ENCODE assay signal across 18 mouse cellular contexts in genomic region chr8:13156327-13157097, GRCm38 (mm10). TPM values are rescaled to one million over a fixed set of nuclear protein-coding genes. Genes with fewer than 3 reads are reported as not detected.
DNase-seq lines count a peak whose midpoint lies in the region; ATAC-seq lines count a peak whose summit lies in the region.
"Had no signal": no experiment of that assay in that cellular context is flagged by ENCODE, and none has a peak within 500 bp of the region (broad histone marks: within the 10 kb centered on the region; RNA-seq: fewer than 3 reads in every experiment).

No protein-coding gene starts in this region.

- no peak overlapping the region for H3K27ac ChIP-seq in midbrain, embryonic 11.5 days (ENCODE audit: low read depth, low read length)
- H3K27ac ChIP-seq in midbrain, embryonic 14.5 days (replicated peaks; ENCODE audit: low read depth, low read length) = no peak overlapping the region
- H3K27ac ChIP-seq: hindbrain, embryonic 14.5 days; limb, embryonic 15.5 days; midbrain, embryonic 13.5 days had no signal

- H3K27me3 ChIP-seq in midbrain, embryonic 11.5 days (ENCODE audit: control insufficient read depth, insufficient read depth, low read length) = no peaks in the 10 kb centered on the region
- no peaks in the 10 kb centered on the region for H3K27me3 ChIP-seq in midbrain, embryonic 14.5 days (ENCODE audit: control insufficient read depth, insufficient read depth, low read length)
- H3K27me3 ChIP-seq: limb, embryonic 15.5 days; midbrain, embryonic 13.5 days had no signal

- no peak for ATAC-seq in midbrain, embryonic 11.5 days (ENCODE audit: low FRiP score)
- no peak for ATAC-seq in midbrain, embryonic 14.5 days (ENCODE audit: low FRiP score, low TSS enrichment)
- no peak for ATAC-seq in inflammation-experienced regulatory T-cells, adult 6 months
- ATAC-seq: forebrain, postnatal 0 days; liver, postnatal 0 days; midbrain, embryonic 13.5 days had no signal

- DNase-seq in gastrocnemius, adult 8-10 months (ENCODE audit: low spot score in 2 of 2) = peak; percentile 63 to 75
- no peak for DNase-seq in gastrocnemius, postnatal 4 days (ENCODE audit: low spot score in 2 of 2)
- peak; percentile 47 for DNase-seq in midbrain, embryonic 11.5 days (ENCODE audit: low spot score, missing footprints)
- DNase-seq in midbrain, embryonic 14.5 days = no peak
- DNase-seq in left cerebral cortex, postnatal 14 days (ENCODE audit: low spot score in 2 of 2) = peak; percentile 44 to 78
- DNase-seq in ovary, postnatal 36 days (ENCODE audit: low spot score) = no peak
- DNase-seq: B cell, adult 2 months; cerebellum, postnatal 36 days; forebrain, postnatal 0 days; kidney, adult 2 months; kidney, postnatal 4 days; liver, postnatal 0 days; lung, postnatal 4 days; thymus, postnatal 25 days had no signal

- no peak overlapping the region for H3K4me2 ChIP-seq in midbrain, embryonic 11.5 days
- no peak overlapping the region for H3K4me2 ChIP-seq in midbrain, embryonic 14.5 days (ENCODE audit: low read length)
- H3K4me2 ChIP-seq: hindbrain, embryonic 14.5 days; limb, embryonic 15.5 days; midbrain, embryonic 13.5 days had no signal

- WGBS in midbrain, embryonic 11.5 days = 76% methylated on average over 12 of the region's 12 CpGs
- 76% methylated on average over 12 of the region's 12 CpGs for WGBS in midbrain, embryonic 14.5 days

- intact Hi-C loops in left cerebral cortex, postnatal 14 days (cut with DNase I) = no loop called here

- no peaks in the 10 kb centered on the region for H3K9me3 ChIP-seq in midbrain, embryonic 11.5 days (ENCODE audit: control insufficient read depth, low read length)
- H3K9me3 ChIP-seq in midbrain, embryonic 14.5 days (ENCODE audit: control insufficient read depth, low read length) = no peaks in the 10 kb centered on the region
- H3K9me3 ChIP-seq: limb, embryonic 15.5 days; midbrain, embryonic 13.5 days had no signal

- no peak overlapping the region for H3K4me3 ChIP-seq in midbrain, embryonic 11.5 days (ENCODE audit: low read depth, low read length)
- H3K4me3 ChIP-seq in midbrain, embryonic 14.5 days (replicated peaks; ENCODE audit: low read depth, low read length) = no peak overlapping the region
- H3K4me3 ChIP-seq: limb, embryonic 15.5 days; midbrain, embryonic 13.5 days had no signal

- no peak overlapping the region for H3K9ac ChIP-seq in midbrain, embryonic 11.5 days (ENCODE audit: low read length)
- no peak overlapping the region for H3K9ac ChIP-seq in midbrain, embryonic 14.5 days (replicated peaks; ENCODE audit: low read length)
- H3K9ac ChIP-seq: forebrain, postnatal 0 days; hindbrain, embryonic 14.5 days; limb, embryonic 15.5 days; liver, postnatal 0 days; midbrain, embryonic 13.5 days had no signal

- no peaks in the 10 kb centered on the region for H3K36me3 ChIP-seq in midbrain, embryonic 11.5 days (ENCODE audit: control insufficient read depth, insufficient read depth, low read length)
- peaks cover 7% of the 10 kb centered on the region for H3K36me3 ChIP-seq in midbrain, embryonic 14.5 days (ENCODE audit: control insufficient read depth, insufficient read depth, low read length)

- H3K4me1 ChIP-seq in midbrain, embryonic 11.5 days (ENCODE audit: control insufficient read depth, insufficient read depth, low read length) = peaks cover 11% of the 10 kb centered on the region
- H3K4me1 ChIP-seq in midbrain, embryonic 14.5 days (ENCODE audit: control insufficient read depth, insufficient read depth, low read length) = peaks cover 7% of the 10 kb centered on the region; the same call in 1 of the 2 replicates

RNA-seq across cellular contexts. Expression of gene Lamp1, which starts 2.4 kb away (rescaled TPM):
- 100 to 1,000 TPM; 405 to 451 (median 426) TPM for total RNA-seq in gastrocnemius, adult 8-10 months (2022)
- total RNA-seq in gastrocnemius, postnatal 4 days (2021) = 100 to 1,000 TPM; 265 to 276 TPM
- 274 and 282 TPM in 2 replicates for polyA plus RNA-seq in midbrain, embryonic 11.5 days (2014; fragmentation: Nextera tagmentation; extraction: Ambion mirVana)
- 252 and 292 TPM in 2 replicates for polyA plus RNA-seq in midbrain, embryonic 14.5 days (2014; fragmentation: Nextera tagmentation; extraction: Ambion mirVana)
- 100 to 1,000 TPM; 307 to 320 TPM for total RNA-seq in left cerebral cortex, postnatal 14 days (2021)
- polyA plus RNA-seq in inflammation-experienced regulatory T-cells, adult 6 months (2017; shearing (Covaris generic)) = 10 to 100 TPM; 10.1 to 22.6 (median 17.5) TPM

RNA-seq across cellular contexts. Expression of gene Grtp1, which starts 43.9 kb away (rescaled TPM):
- total RNA-seq in gastrocnemius, adult 8-10 months (2022) = 10 to 100 TPM in 3 of 4 experiments, 1 to 10 TPM in 1; 9.3 to 14.1 (median 11.8) TPM
- total RNA-seq in gastrocnemius, postnatal 4 days (2021) = 10 to 100 TPM in 1 of 2 experiments, 1 to 10 TPM in 1; 8.2 to 10.6 TPM
- polyA plus RNA-seq in midbrain, embryonic 11.5 days (2014; fragmentation: Nextera tagmentation; extraction: Ambion mirVana) = 20.9 and 22.0 TPM in 2 replicates
- 15.9 and 17.6 TPM in 2 replicates for polyA plus RNA-seq in midbrain, embryonic 14.5 days (2014; fragmentation: Nextera tagmentation; extraction: Ambion mirVana)
- total RNA-seq in left cerebral cortex, postnatal 14 days (2021) = 1 to 10 TPM; 4.8 to 6.6 TPM
- 1 to 10 TPM in 2 of 3 experiments, under 1 TPM in 1; 0.48 to 6.3 (median 2.8) TPM for polyA plus RNA-seq in inflammation-experienced regulatory T-cells, adult 6 months (2017; shearing (Covaris generic))

RNA-seq across cellular contexts. Expression of gene Cul4a, which starts 51.1 kb away (rescaled TPM):
- total RNA-seq in gastrocnemius, adult 8-10 months (2022) = 10 to 100 TPM; 70.4 to 74.4 (median 71.9) TPM
- total RNA-seq in gastrocnemius, postnatal 4 days (2021) = 100 to 1,000 TPM in 1 of 2 experiments, 10 to 100 TPM in 1; 99.9 to 112 TPM
- 89.7 and 90.1 TPM in 2 replicates for polyA plus RNA-seq in midbrain, embryonic 11.5 days (2014; fragmentation: Nextera tagmentation; extraction: Ambion mirVana)
- polyA plus RNA-seq in midbrain, embryonic 14.5 days (2014; fragmentation: Nextera tagmentation; extraction: Ambion mirVana) = 49.9 and 76.6 TPM in 2 replicates
- 10 to 100 TPM; 56.2 to 59.6 TPM for total RNA-seq in left cerebral cortex, postnatal 14 days (2021)
- polyA plus RNA-seq in inflammation-experienced regulatory T-cells, adult 6 months (2017; shearing (Covaris generic)) = 10 to 100 TPM; 15.3 to 20.1 (median 16.9) TPM

RNA-seq across cellular contexts. Expression of gene Pcid2, which starts 51.3 kb away (rescaled TPM):
- 1 to 10 TPM; 6.5 to 7.6 (median 6.8) TPM for total RNA-seq in gastrocnemius, adult 8-10 months (2022)
- total RNA-seq in gastrocnemius, postnatal 4 days (2021) = 10 to 100 TPM; 13.9 to 15.9 TPM
- polyA plus RNA-seq in midbrain, embryonic 11.5 days (2014; fragmentation: Nextera tagmentation; extraction: Ambion mirVana) = 51.5 and 58.3 TPM in 2 replicates
- polyA plus RNA-seq in midbrain, embryonic 14.5 days (2014; fragmentation: Nextera tagmentation; extraction: Ambion mirVana) = 31.1 and 39.7 TPM in 2 replicates
- 10 to 100 TPM; 26.6 to 29.0 TPM for total RNA-seq in left cerebral cortex, postnatal 14 days (2021)
- polyA plus RNA-seq in inflammation-experienced regulatory T-cells, adult 6 months (2017; shearing (Covaris generic)) = 10 to 100 TPM; 40.3 to 43.9 (median 41.1) TPM

Comparison
In these comparisons a context has a peak if more than half of its experiments do, and no peak if none do; other contexts are left out.
1. DNase-seq: peak in gastrocnemius, adult 8-10 months (2 of 2), midbrain, embryonic 11.5 days (single experiment) and left cerebral cortex, postnatal 14 days (2 of 2); none in gastrocnemius, postnatal 4 days (0 of 2), midbrain, embryonic 14.5 days (single experiment) and ovary, postnatal 36 days (single experiment).